Mouse (Mus musculus): ENCODE measurements around the gene Gm13272. TPM values are rescaled to one million over a fixed set of nuclear protein-coding genes. Genes with fewer than 3 reads are reported as not detected.
A peak's percentile ranks its signal among the peaks of the same experiment; 100 is the strongest.
"Not testable (repeated sequence)": the region's sequence is repeated elsewhere in the genome, so short reads cannot be mapped to it uniquely, and the experiment has no call there.

Gene Gm13272
- polyA plus RNA-seq, 1 experiment, result not detected

GRCm38 (mm10) chr4:88757628-88758031, 22.0 kb upstream of the Gm13272 start:
- H3K4me1 ChIP-seq (ENCODE audit: control insufficient read depth, insufficient read depth, low read length), result not testable (repeated sequence)
- TF ChIP-seq CTCF (IDR thresholded peaks at IDR 0.05; ENCODE audit: insufficient read depth, low read length), result peak; percentile 61
- peak; percentile 52; the same call in 1 of the 2 replicates for TF ChIP-seq POLR2A (IDR thresholded peaks at IDR 0.05; ENCODE audit: borderline replicate concordance, extremely low read depth, low read depth, low read length)
- H3K4me3 ChIP-seq (replicated peaks; ENCODE audit: extremely low read depth, low read depth, low read length), result peak overlapping the region; percentile 89
- DNase-seq, result peak; percentile 89
- WGBS, result under 1% methylated on average over 20 of the region's 21 CpGs

- DNase-seq; H3K4me1 ChIP-seq (ENCODE audit: control insufficient read depth, insufficient read depth, low read length); H3K4me3 ChIP-seq (replicated peaks; ENCODE audit: extremely low read depth, low read depth, low read length): not testable (repeated sequence)
- WGBS, result 85% methylated on average over 9 of the region's 9 CpGs
Measured at GRCm38 (mm10) chr4:88758751-88759150, 20.9 kb upstream of the Gm13272 start.

- not testable (repeated sequence) for H3K4me1 ChIP-seq (ENCODE audit: control insufficient read depth, insufficient read depth, low read length); DNase-seq; H3K4me3 ChIP-seq (replicated peaks; ENCODE audit: extremely low read depth, low read depth, low read length)
- WGBS, result 12% methylated on average over 11 of the region's 14 CpGs
Measured at GRCm38 (mm10) chr4:88759610-88760268, 19.9 kb upstream of the Gm13272 start, which contains the start of gene Gm13283. Gm13283 (plus strand) TSS chr4:88760119.

GRCm38 (mm10) chr4:88760431-88760830, 19.2 kb upstream of the Gm13272 start:
- TF ChIP-seq CTCF (IDR thresholded peaks at IDR 0.05; ENCODE audit: insufficient read depth, low read length) (0 out of 2 replicates have a peak, but pooled peaks have one; percentile 8), POLR2A (IDR thresholded peaks at IDR 0.05; ENCODE audit: borderline replicate concordance, extremely low read depth, low read depth, low read length) (peak; percentile 68; the same call in 1 of the 2 replicates)
- H3K4me3 ChIP-seq (replicated peaks; ENCODE audit: extremely low read depth, low read depth, low read length); H3K4me1 ChIP-seq (ENCODE audit: control insufficient read depth, insufficient read depth, low read length): not testable (repeated sequence)
- WGBS, result under 1% methylated on average over 24 of the region's 28 CpGs
- peak; percentile 68 for DNase-seq

GRCm38 (mm10) chr4:88761776-88762175, 17.9 kb upstream of the Gm13272 start:
- WGBS, result 66% methylated on average over 6 of the region's 8 CpGs
- not testable (repeated sequence) for H3K4me3 ChIP-seq (replicated peaks; ENCODE audit: extremely low read depth, low read depth, low read length); H3K4me1 ChIP-seq (ENCODE audit: control insufficient read depth, insufficient read depth, low read length)
- peak; percentile 57 for DNase-seq

- H3K4me3 ChIP-seq (replicated peaks; ENCODE audit: extremely low read depth, low read depth, low read length); H3K4me1 ChIP-seq (ENCODE audit: control insufficient read depth, insufficient read depth, low read length); DNase-seq: not testable (repeated sequence)
- 50% methylated on average over 9 of the region's 9 CpGs for WGBS
Measured at GRCm38 (mm10) chr4:88762341-88762740, 17.3 kb upstream of the Gm13272 start.

- H3K4me1 ChIP-seq (ENCODE audit: control insufficient read depth, insufficient read depth, low read length); H3K4me3 ChIP-seq (replicated peaks; ENCODE audit: extremely low read depth, low read depth, low read length); DNase-seq: not testable (repeated sequence)
- TF ChIP-seq POLR2A (IDR thresholded peaks at IDR 0.05; ENCODE audit: borderline replicate concordance, extremely low read depth, low read depth, low read length), result peak; percentile 45; the same call in 1 of the 2 replicates
- 0 out of 2 replicates have a peak, but pooled peaks have one; percentile 11 for TF ChIP-seq CTCF (IDR thresholded peaks at IDR 0.05; ENCODE audit: insufficient read depth, low read length)
- 3% methylated on average over 38 of the region's 42 CpGs for WGBS
Measured at GRCm38 (mm10) chr4:88763384-88764018, 16.1 kb upstream of the Gm13272 start.

- not testable (repeated sequence) for H3K4me3 ChIP-seq (replicated peaks; ENCODE audit: extremely low read depth, low read depth, low read length); DNase-seq; H3K4me1 ChIP-seq (ENCODE audit: control insufficient read depth, insufficient read depth, low read length)
- WGBS, result no CpG with 5 or more reads among the region's 32 CpGs
Measured at GRCm38 (mm10) chr4:88773534-88773933, 6.1 kb upstream of the Gm13272 start, which contains the start of gene Gm13290. Gm13290 (plus strand) TSS chr4:88773834.

- WGBS, result no CpG with 5 or more reads among the region's 29 CpGs
- H3K4me3 ChIP-seq (replicated peaks; ENCODE audit: extremely low read depth, low read depth, low read length); H3K4me1 ChIP-seq (ENCODE audit: control insufficient read depth, insufficient read depth, low read length); DNase-seq: not testable (repeated sequence)
Measured at GRCm38 (mm10) chr4:88776622-88777021, 3.0 kb upstream of the Gm13272 start, which contains the start of gene Gm13289. Gm13289 (plus strand) TSS chr4:88776922.

GRCm38 (mm10) chr4:88780320-88780719, 670 bp downstream of the Gm13272 start:
- DNase-seq; H3K4me1 ChIP-seq (ENCODE audit: control insufficient read depth, insufficient read depth, low read length); H3K4me3 ChIP-seq (replicated peaks; ENCODE audit: extremely low read depth, low read depth, low read length): not testable (repeated sequence)
- 49% methylated on average over 16 of the region's 18 CpGs for WGBS

GRCm38 (mm10) chr4:88781831-88782230, 2.2 kb downstream of the Gm13272 start, which contains the start of gene Ifnz:
Ifnz (plus strand) TSS chr4:88782131.
- H3K4me1 ChIP-seq (ENCODE audit: control insufficient read depth, insufficient read depth, low read length); DNase-seq; H3K4me3 ChIP-seq (replicated peaks; ENCODE audit: extremely low read depth, low read depth, low read length): not testable (repeated sequence)
- WGBS, result 10% methylated on average over 4 of the region's 7 CpGs

GRCm38 (mm10) chr4:88782335-88782734, 2.7 kb downstream of the Gm13272 start:
- 2% methylated on average over 19 of the region's 31 CpGs for WGBS
- DNase-seq; H3K4me3 ChIP-seq (replicated peaks; ENCODE audit: extremely low read depth, low read depth, low read length): not testable (repeated sequence)

GRCm38 (mm10) chr4:88785409-88785808, 5.8 kb downstream of the Gm13272 start, which contains the start of gene Gm13276:
Gm13276 (plus strand) TSS chr4:88785709.
- WGBS, result no CpG with 5 or more reads among the region's 27 CpGs
- H3K4me3 ChIP-seq (replicated peaks; ENCODE audit: extremely low read depth, low read depth, low read length); DNase-seq; H3K4me1 ChIP-seq (ENCODE audit: control insufficient read depth, insufficient read depth, low read length): not testable (repeated sequence)

More at GRCm38 (mm10) chr4:88782335-88782734, 2.7 kb downstream of the Gm13272 start:
- H3K4me1 ChIP-seq (ENCODE audit: control insufficient read depth, insufficient read depth, low read length), result not testable (repeated sequence)
